Mouse (Mus musculus) liver, adult 2 months (tissue): ENCODE measurements at regions not wholly inside any gene's neighbourhood (a gene's known extent, or its start where the extent isn't known, plus 50 kb on each side); places are given as distances from the start of the nearest gene placed in this dataset.

Source experiments
- DNase-seq: peaks from one replicate; pipeline ENCODE4 v3.0.0-alpha.2; 2011; ENCODE audit warnings: low read depth, low spot score; ENCODE audit errors: extremely low read depth
- H3K27ac ChIP-seq: fragments of 200-500 bp; replicated peaks from 2 replicates; pipeline ENCODE4 v1.5.1; 2012; ENCODE audit warnings: low read depth, mild to moderate bottlenecking, control low read depth, inconsistent platforms, low read length; ENCODE audit not compliant: insufficient read depth
- H3K27me3 ChIP-seq: fragments of 200-500 bp; 2 replicates; pipeline ENCODE4 v1.6.1; 2012; ENCODE audit warnings: mild to moderate bottlenecking, moderate library complexity, low read length, inconsistent platforms; ENCODE audit not compliant: control insufficient read depth, insufficient read depth
- H3K36me3 ChIP-seq: fragments of 200-500 bp; 2 replicates; pipeline ENCODE4 v1.6.1; 2012; ENCODE audit warnings: low read length, inconsistent platforms; ENCODE audit not compliant: control insufficient read depth, insufficient read depth
- H3K4me1 ChIP-seq: fragments of 200-500 bp; 2 replicates; pipeline ENCODE4 v1.6.1; 2011; ENCODE audit warnings: low read length; ENCODE audit not compliant: control insufficient read depth, insufficient read depth
- H3K4me3 ChIP-seq: fragments of 200-500 bp; 2 replicates; pipeline ENCODE4 v1.5.1; 2011; ENCODE audit warnings: low read depth, mild to moderate bottlenecking, control low read depth, low read length, moderate library complexity; ENCODE audit not compliant: insufficient read depth
- H3K79me2 ChIP-seq: fragments of 200-500 bp; 2 replicates; pipeline ENCODE4 v1.6.1; 2012; ENCODE audit warnings: inconsistent platforms, mild to moderate bottlenecking, low read length, moderate library complexity; ENCODE audit not compliant: control insufficient read depth, insufficient read depth
- H3K9ac ChIP-seq: fragments of 200-500 bp; 2 replicates; pipeline ENCODE4 v1.6.1; 2012; ENCODE audit warnings: low read depth, mild to moderate bottlenecking, control low read depth, inconsistent platforms, low read length
- CTCF ChIP-seq: fragments of 200-500 bp; IDR thresholded peaks from 2 replicates; pipeline ENCODE4 v1.5.1; 2011; ENCODE audit warnings: low read depth, low read length, control low read depth
- POLR2A ChIP-seq: fragments of 200-500 bp; IDR thresholded peaks from 2 replicates; pipeline ENCODE4 v1.6.1; 2011; ENCODE audit warnings: low read length, control low read depth; ENCODE audit not compliant: insufficient read depth; ENCODE audit errors: extremely low read depth
- WGBS: fragments of 180-500 bp; shearing (Covaris S2); methylation state at CpG from one replicate; pipeline ENCODE4 v1.1.7; 2018; 5-methylcytosine and 5-hydroxymethylcytosine counted together

DNA sequence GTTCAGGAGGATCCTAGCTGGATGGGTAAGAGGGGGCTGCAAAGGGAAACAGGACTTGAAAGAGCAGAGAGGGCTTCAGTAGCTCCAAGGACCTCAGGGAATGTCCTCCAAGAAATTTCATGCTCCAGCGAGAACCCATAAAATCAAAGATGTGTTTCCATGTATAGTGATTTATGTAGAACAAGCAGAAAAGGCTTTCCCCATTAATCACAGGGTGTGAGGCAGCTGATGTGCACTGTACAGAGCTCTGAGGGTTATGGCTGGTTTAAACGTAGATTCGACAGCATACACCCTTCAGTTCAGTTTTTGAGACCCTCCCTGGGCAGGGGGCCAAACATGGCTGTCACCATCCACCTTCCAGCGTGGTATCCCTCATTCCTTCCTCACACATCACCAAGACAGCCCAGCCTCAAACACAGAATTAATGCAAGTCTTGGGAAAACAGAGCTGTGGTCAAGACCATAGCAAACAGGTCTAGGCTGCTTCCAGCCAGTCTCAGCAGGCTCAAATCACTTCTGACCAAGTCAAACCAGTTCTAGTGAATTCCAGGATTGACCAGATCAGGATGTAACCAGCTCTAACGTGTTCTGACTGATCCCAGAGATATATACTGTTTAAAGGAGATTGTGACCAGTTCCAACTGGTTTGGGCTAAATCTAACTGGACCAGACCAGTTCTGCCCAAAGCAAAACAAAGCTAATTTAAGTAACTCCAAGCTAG, 78.9 kb upstream of the Smad3 start:
- Histone ChIP-seq H3K9ac (no peak overlapping the region), H3K27me3 (no peaks in the 10 kb centered on the region), H3K27ac (no peak overlapping the region), H3K4me3 (no peak overlapping the region), H3K4me1 (no peaks in the 10 kb centered on the region), H3K79me2 (no peaks in the 10 kb centered on the region), H3K36me3 (no peaks in the 10 kb centered on the region)
- no peak for TF ChIP-seq POLR2A
- no peak for TF ChIP-seq CTCF
- no peak for DNase-seq
- 70% methylated on average over 5 of the region's 5 CpGs for WGBS

DNA sequence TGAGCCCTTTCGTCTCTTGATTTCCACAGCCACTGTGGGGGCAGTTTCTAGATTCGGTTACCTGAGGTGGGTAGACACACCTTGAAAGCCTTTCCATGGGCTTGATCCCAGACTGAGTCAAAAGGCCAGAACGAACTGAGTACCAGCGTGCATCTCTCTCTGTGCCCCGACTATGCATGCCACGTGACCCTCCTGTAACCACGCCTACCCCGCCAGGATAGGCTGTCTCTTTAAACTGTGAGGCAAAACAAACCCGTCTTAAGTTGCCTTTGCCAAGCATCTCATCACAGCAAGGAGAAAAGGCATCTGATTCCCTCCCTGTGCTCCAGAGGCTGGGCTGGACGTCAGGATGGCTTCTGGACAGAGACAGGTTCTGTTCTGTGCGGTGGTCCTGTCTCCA, 78.2 kb upstream of the Smad3 start:
- TF ChIP-seq POLR2A (no peak), CTCF (no peak)
- Histone ChIP-seq H3K79me2 (no peaks in the 10 kb centered on the region), H3K4me3 (no peak overlapping the region), H3K27me3 (no peaks in the 10 kb centered on the region), H3K4me1 (no peaks in the 10 kb centered on the region), H3K27ac (no peak overlapping the region), H3K36me3 (no peaks in the 10 kb centered on the region), H3K9ac (no peak overlapping the region)
- 51% methylated on average over 11 of the region's 11 CpGs for WGBS
- DNase-seq = no peak

DNA sequence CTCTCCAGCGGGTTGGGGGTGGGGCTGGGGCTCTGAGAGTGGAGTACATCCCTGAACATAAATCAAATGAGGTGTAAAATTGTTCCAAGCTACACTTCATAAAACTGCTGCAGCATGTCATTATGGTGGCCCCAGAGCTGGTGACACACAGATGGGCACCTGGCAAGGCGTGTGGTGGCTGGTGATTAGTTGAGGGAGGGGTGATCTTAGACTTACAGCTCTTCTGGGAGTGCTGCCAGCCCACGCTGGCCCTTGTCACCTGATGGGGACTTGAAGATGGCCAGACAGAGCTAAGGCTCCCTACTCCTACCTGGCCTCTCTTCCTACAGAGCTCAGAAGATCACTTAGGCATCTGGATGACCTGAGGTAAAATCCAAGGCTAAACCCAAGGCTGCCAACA, 76.6 kb upstream of the Smad3 start:
- no peaks in the 10 kb centered on the region for H3K27me3 ChIP-seq
- no peak for TF ChIP-seq CTCF
- TF ChIP-seq POLR2A = no peak
- H3K27ac ChIP-seq = no peak overlapping the region
- WGBS = 85% methylated on average over 3 of the region's 3 CpGs
- no peak for DNase-seq
- H3K4me3 ChIP-seq = no peak overlapping the region
- no peaks in the 10 kb centered on the region for H3K4me1 ChIP-seq
- H3K9ac ChIP-seq = no peak overlapping the region
- no peaks in the 10 kb centered on the region for H3K79me2 ChIP-seq
- no peaks in the 10 kb centered on the region for H3K36me3 ChIP-seq

DNA sequence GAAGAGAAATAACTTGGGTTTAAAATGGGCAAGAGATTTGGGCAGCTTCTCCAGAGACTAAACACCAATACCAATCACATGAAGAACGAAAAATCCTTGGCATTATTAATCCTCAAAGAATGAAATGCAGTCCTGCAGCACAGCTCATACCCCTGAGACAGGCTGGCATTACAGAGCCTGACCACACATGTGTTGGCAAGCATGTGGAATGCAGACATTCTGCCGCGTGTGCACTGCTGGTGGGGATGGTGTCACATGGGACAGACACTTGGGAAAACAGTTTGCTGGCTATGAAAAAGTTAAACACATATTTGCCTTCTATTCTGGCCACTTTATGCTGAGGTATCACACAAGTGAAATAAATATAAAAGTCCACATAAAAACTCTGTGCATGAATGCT, 60.4 kb upstream of the Smad3 start:
- no peak overlapping the region for H3K9ac ChIP-seq
- no peaks in the 10 kb centered on the region for H3K79me2 ChIP-seq
- no peak for DNase-seq
- H3K4me1 ChIP-seq = no peaks in the 10 kb centered on the region
- no peaks in the 10 kb centered on the region for H3K27me3 ChIP-seq
- WGBS = 92% methylated on average over 3 of the region's 3 CpGs
- H3K4me3 ChIP-seq = no peak overlapping the region
- H3K27ac ChIP-seq = no peak overlapping the region
- TF ChIP-seq CTCF (no peak), POLR2A (no peak)
- H3K36me3 ChIP-seq = no peaks in the 10 kb centered on the region

DNA sequence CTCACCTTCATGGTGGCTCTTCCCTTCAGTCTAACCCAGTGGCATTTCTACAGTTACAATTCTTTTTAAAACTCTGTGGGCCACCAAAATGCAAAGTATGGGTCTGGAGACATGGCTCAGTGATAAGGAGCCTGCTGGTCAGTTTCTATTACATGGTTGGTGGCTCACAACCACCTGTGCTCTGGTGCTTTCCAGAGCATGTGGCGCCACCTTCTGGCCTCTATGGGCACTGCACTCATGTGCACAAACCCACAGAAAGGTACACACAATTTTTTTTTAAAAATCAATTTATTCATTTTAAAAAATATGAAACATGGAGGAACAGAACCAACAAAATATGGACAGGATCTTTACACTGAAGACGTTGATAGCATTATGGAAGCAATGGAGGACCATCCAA, 58.7 kb upstream of the Smad3 start:
- Histone ChIP-seq H3K4me1 (no peaks in the 10 kb centered on the region), H3K79me2 (no peaks in the 10 kb centered on the region), H3K27me3 (no peaks in the 10 kb centered on the region), H3K27ac (no peak overlapping the region), H3K9ac (no peak overlapping the region), H3K36me3 (no peaks in the 10 kb centered on the region), H3K4me3 (no peak overlapping the region)
- DNase-seq = no peak
- TF ChIP-seq POLR2A = no peak
- peak; percentile 69 for TF ChIP-seq CTCF
- WGBS = 58% methylated on average over 2 of the region's 2 CpGs

DNA sequence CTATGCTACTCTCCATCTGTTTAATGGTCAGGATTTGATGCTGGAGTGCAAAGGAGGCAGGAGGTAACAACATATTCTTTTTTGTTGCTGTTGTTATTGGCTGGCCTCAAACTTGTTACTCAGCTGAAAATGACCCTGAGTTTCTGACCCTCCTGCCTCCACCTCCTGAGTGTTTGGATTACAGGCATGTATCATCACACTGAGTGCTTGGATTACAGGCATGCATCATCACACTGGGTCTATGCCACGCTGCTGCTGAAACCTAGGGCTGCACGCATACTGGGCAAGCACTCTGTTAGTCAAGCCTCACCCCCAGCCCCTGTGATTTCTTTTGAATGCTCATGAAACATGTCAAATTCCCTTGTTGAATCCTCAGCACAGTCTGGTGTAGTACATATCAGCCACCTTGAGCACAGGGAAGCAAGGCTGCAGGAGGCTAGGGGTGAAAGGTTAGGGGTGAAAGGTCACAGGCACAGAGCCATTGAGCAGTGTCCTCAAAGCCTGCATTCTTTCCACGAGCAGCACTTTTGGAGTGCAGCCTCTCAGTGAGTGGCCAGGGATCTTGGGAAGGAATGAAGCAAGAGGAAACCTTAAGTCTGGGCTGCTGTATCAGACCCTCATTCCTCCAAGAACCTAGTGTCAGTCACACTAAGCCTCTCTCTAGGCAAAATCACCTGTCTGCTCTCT, 52.2 kb upstream of the Smad3 start:
- no peak for TF ChIP-seq CTCF
- no peak for TF ChIP-seq POLR2A
- H3K9ac ChIP-seq = no peak overlapping the region
- H3K27me3 ChIP-seq = no peaks in the 10 kb centered on the region
- 64% methylated on average over 3 of the region's 3 CpGs for WGBS
- DNase-seq = peak; percentile 45
- H3K27ac ChIP-seq = no peak overlapping the region
- no peaks in the 10 kb centered on the region for H3K4me1 ChIP-seq
- no peaks in the 10 kb centered on the region for H3K36me3 ChIP-seq
- H3K4me3 ChIP-seq = no peak overlapping the region
- no peaks in the 10 kb centered on the region for H3K79me2 ChIP-seq
